Mouse (Mus musculus) liver, embryonic 16.5 days (tissue): ENCODE measurements around the gene Gm17018. TPM values are rescaled to one million over a fixed set of nuclear protein-coding genes. Genes with fewer than 3 reads are reported as not detected.

ENCODE experiments used
- polyA plus RNA-seq: library from polyadenylated mRNA; unstranded; fragments of >200 nt; fragmentation: Nextera tagmentation; extraction: Ambion mirVana; gene quantifications from 2 replicates; pipeline ENCODE4 v1.2.1, GENCODE M21; 2015

Gm17018 gene
- polyA plus RNA-seq, 1 experiment from 2014 or later = 10.2 TPM

Other genes starting within 250 kb of the Gm17018 start
- 50.3 and 51.9 TPM in 2 replicates for gene Btrc, start 196.9 kb upstream of the Gm17018 start, polyA plus RNA-seq
- gene Poll, start 84 bp upstream of the Gm17018 start, polyA plus RNA-seq = 5.1 and 5.4 TPM in 2 replicates
- 1.8 and 2.5 TPM in 2 replicates for gene Fbxw4, start 99.7 kb downstream of the Gm17018 start, polyA plus RNA-seq
- gene Fgf8, start 182.3 kb downstream of the Gm17018 start, polyA plus RNA-seq = not detected in 2 replicates
- 4.6 and 6.1 TPM in 2 replicates for gene Npm3, start 189.0 kb downstream of the Gm17018 start, polyA plus RNA-seq
- 15.6 and 16.3 TPM in 2 replicates for gene Mgea5, start 223.2 kb downstream of the Gm17018 start, polyA plus RNA-seq